Mouse (Mus musculus) intestine, embryonic 15.5 days (tissue): ENCODE measurements around the gene Sh3d21. TPM values are rescaled to one million over a fixed set of nuclear protein-coding genes. Genes with fewer than 3 reads are reported as not detected.

Experiments
- ATAC-seq: fragments of 200-750 bp; cut with Nextera tagmentation; 2 replicates; pipeline ENCODE4 v1.8.0; 2017; ENCODE audit warnings: moderate TSS enrichment, moderate library complexity
- H3K27ac ChIP-seq: fragments of 300-500 bp; sonication (generic); 2 replicates; pipeline ENCODE4 v1.5.1; 2015; ENCODE audit warnings: mild to moderate bottlenecking, inconsistent platforms
- H3K27me3 ChIP-seq: fragments of 300-500 bp; sonication (generic); replicated peaks from 2 replicates; pipeline ENCODE4 v1.6.1; 2015; ENCODE audit warnings: inconsistent platforms
- H3K36me3 ChIP-seq: fragments of 300-500 bp; sonication (generic); 2 replicates; pipeline ENCODE4 v1.6.1; 2015; ENCODE audit warnings: inconsistent platforms
- H3K4me1 ChIP-seq: fragments of 300-500 bp; sonication (generic); replicated peaks from 2 replicates; pipeline ENCODE4 v1.6.1; 2015; ENCODE audit warnings: inconsistent platforms
- H3K4me2 ChIP-seq: fragments of 300-500 bp; sonication (generic); replicated peaks from 2 replicates; pipeline ENCODE4 v1.6.1; 2015; ENCODE audit warnings: mild to moderate bottlenecking, inconsistent platforms
- H3K4me3 ChIP-seq: fragments of 300-500 bp; sonication (generic); replicated peaks from 2 replicates; pipeline ENCODE4 v1.5.1; 2015; ENCODE audit warnings: inconsistent platforms
- H3K9ac ChIP-seq: fragments of 300-500 bp; sonication (generic); 2 replicates; pipeline ENCODE4 v1.6.1; 2015; ENCODE audit warnings: inconsistent platforms
- H3K9me3 ChIP-seq: fragments of 300-500 bp; sonication (generic); 2 replicates; pipeline ENCODE4 v1.6.1; 2016; ENCODE audit warnings: inconsistent platforms
- WGBS: fragments of 180-500 bp; shearing (Covaris S2); methylation state at CpG from one replicate; pipeline ENCODE4 v1.1.7; 2015; 5-methylcytosine and 5-hydroxymethylcytosine counted together
- polyA plus RNA-seq: library from polyadenylated mRNA; unstranded; fragments of >200 nt; fragmentation: Nextera tagmentation; extraction: Ambion mirVana; gene quantifications from 2 replicates; pipeline ENCODE4 v1.2.1, GENCODE M21; 2015

Gene Sh3d21
- polyA plus RNA-seq, 1 experiment from 2014 or later = 12.9 TPM

- H3K4me1 ChIP-seq = peaks cover 16% of the 10 kb centered on the region
- H3K4me3 ChIP-seq = no peak overlapping the region
- no peaks in the 10 kb centered on the region for H3K9me3 ChIP-seq
- 87% methylated on average over 9 of the region's 9 CpGs for WGBS
- H3K27ac ChIP-seq = no peak overlapping the region
- ATAC-seq = no peak
- no peaks in the 10 kb centered on the region for H3K36me3 ChIP-seq
- no peak overlapping the region for H3K9ac ChIP-seq
- no peaks in the 10 kb centered on the region for H3K27me3 ChIP-seq
- no peak overlapping the region for H3K4me2 ChIP-seq
Observed at GRCm38 (mm10) chr4:126115411-126115810, 47.9 kb downstream of the Sh3d21 start.

- Histone ChIP-seq H3K27ac (no peak overlapping the region), H3K4me3 (no peak overlapping the region), H3K27me3 (no peaks in the 10 kb centered on the region), H3K36me3 (no peaks in the 10 kb centered on the region), H3K4me1 (peaks cover 27% of the 10 kb centered on the region), H3K4me2 (no peak overlapping the region), H3K9ac (no peak overlapping the region), H3K9me3 (no peaks in the 10 kb centered on the region)
- 23% methylated on average over 6 of the region's 6 CpGs for WGBS
- ATAC-seq = no peak
Observed at GRCm38 (mm10) chr4:126113943-126114342, 49.3 kb downstream of the Sh3d21 start.

GRCm38 (mm10) chr4:126113243-126113642, 50.0 kb downstream of the Sh3d21 start:
- WGBS = 74% methylated on average over 4 of the region's 4 CpGs
- peaks cover 34% of the 10 kb centered on the region for H3K4me1 ChIP-seq
- H3K27me3 ChIP-seq = no peaks in the 10 kb centered on the region
- no peak overlapping the region for H3K4me3 ChIP-seq
- H3K9ac ChIP-seq = no peak overlapping the region
- no peak overlapping the region for H3K27ac ChIP-seq
- ATAC-seq = no peak
- no peaks in the 10 kb centered on the region for H3K9me3 ChIP-seq
- no peak overlapping the region for H3K4me2 ChIP-seq
- no peaks in the 10 kb centered on the region for H3K36me3 ChIP-seq

GRCm38 (mm10) chr4:126111153-126111549, 52.1 kb downstream of the Sh3d21 start:
- no peaks in the 10 kb centered on the region for H3K36me3 ChIP-seq
- peak overlapping the region; percentile 43 for H3K4me2 ChIP-seq
- H3K4me3 ChIP-seq = no peak overlapping the region
- 0 out of 2 replicates have a peak, but pooled peaks have one; percentile 12 for ATAC-seq
- H3K9ac ChIP-seq = no peak overlapping the region
- peak overlapping the region; percentile 88 for H3K27ac ChIP-seq
- WGBS = 27% methylated on average over 7 of the region's 7 CpGs
- no peaks in the 10 kb centered on the region for H3K9me3 ChIP-seq
- H3K27me3 ChIP-seq = no peaks in the 10 kb centered on the region
- peaks cover 39% of the 10 kb centered on the region for H3K4me1 ChIP-seq

- ATAC-seq = peak; percentile 83
- no peaks in the 10 kb centered on the region for H3K27me3 ChIP-seq
- H3K4me3 ChIP-seq = no peak overlapping the region
- no peaks in the 10 kb centered on the region for H3K36me3 ChIP-seq
- H3K4me1 ChIP-seq = peaks cover 45% of the 10 kb centered on the region
- H3K9me3 ChIP-seq = no peaks in the 10 kb centered on the region
- H3K9ac ChIP-seq = peak overlapping the region; percentile 10; the same call in 1 of the 2 replicates
- peak overlapping the region; percentile 43 for H3K4me2 ChIP-seq
- WGBS = 17% methylated on average over 12 of the region's 12 CpGs
- H3K27ac ChIP-seq = peak overlapping the region; percentile 88
Observed at GRCm38 (mm10) chr4:126110374-126111152, 52.7 kb downstream of the Sh3d21 start.

GRCm38 (mm10) chr4:126109613-126110373, 53.5 kb downstream of the Sh3d21 start:
- no peak for ATAC-seq

GRCm38 (mm10) chr4:126108061-126108740, 55.1 kb downstream of the Sh3d21 start:
- H3K36me3 ChIP-seq = no peaks in the 10 kb centered on the region
- H3K4me1 ChIP-seq = peaks cover 51% of the 10 kb centered on the region
- WGBS = 67% methylated on average over 8 of the region's 8 CpGs
- no peak for ATAC-seq
- no peak overlapping the region for H3K27ac ChIP-seq
- no peak overlapping the region for H3K9ac ChIP-seq
- H3K4me3 ChIP-seq = no peak overlapping the region
- no peak overlapping the region for H3K4me2 ChIP-seq
- no peaks in the 10 kb centered on the region for H3K9me3 ChIP-seq
- no peaks in the 10 kb centered on the region for H3K27me3 ChIP-seq

More at GRCm38 (mm10) chr4:126109613-126110373, 53.5 kb downstream of the Sh3d21 start:
- Histone ChIP-seq H3K9me3 (no peaks in the 10 kb centered on the region), H3K27ac (peak overlapping the region; percentile 88), H3K9ac (no peak overlapping the region; the same call in 1 of the 2 replicates), H3K27me3 (no peaks in the 10 kb centered on the region), H3K4me1 (peaks cover 53% of the 10 kb centered on the region), H3K4me3 (no peak overlapping the region), H3K4me2 (peak overlapping the region; percentile 43), H3K36me3 (no peaks in the 10 kb centered on the region)
- 65% methylated on average over 10 of the region's 10 CpGs for WGBS

GRCm38 (mm10) chr4:126105131-126105783, 58.0 kb downstream of the Sh3d21 start:
- no peaks in the 10 kb centered on the region for H3K9me3 ChIP-seq
- no peaks in the 10 kb centered on the region for H3K27me3 ChIP-seq
- H3K4me3 ChIP-seq = peak overlapping the region; percentile 81
- no peak for ATAC-seq
- no peak overlapping the region for H3K9ac ChIP-seq
- H3K27ac ChIP-seq = no peak overlapping the region; the same call in 1 of the 2 replicates
- H3K36me3 ChIP-seq = no peaks in the 10 kb centered on the region
- 67% methylated on average over 7 of the region's 7 CpGs for WGBS
- peaks cover 46% of the 10 kb centered on the region for H3K4me1 ChIP-seq
- peak overlapping the region; percentile 88 for H3K4me2 ChIP-seq

GRCm38 (mm10) chr4:126104261-126105075, 58.8 kb downstream of the Sh3d21 start:
- H3K9ac ChIP-seq = peak overlapping the region; percentile 76
- no peaks in the 10 kb centered on the region for H3K27me3 ChIP-seq
- peak overlapping the region; percentile 70 for H3K27ac ChIP-seq
- H3K4me1 ChIP-seq = peaks cover 40% of the 10 kb centered on the region
- no peaks in the 10 kb centered on the region for H3K9me3 ChIP-seq
- H3K4me3 ChIP-seq = peak overlapping the region; percentile 81
- ATAC-seq = peak; percentile 28
- H3K4me2 ChIP-seq = peak overlapping the region; percentile 88
- WGBS = 2% methylated on average over 33 of the region's 34 CpGs
- no peaks in the 10 kb centered on the region for H3K36me3 ChIP-seq

GRCm38 (mm10) chr4:126103590-126104068, 59.7 kb downstream of the Sh3d21 start, which contains the start of gene Stk40:
TSS of gene Stk40 (plus strand) at chr4:126103957.
- peak within 1 kb of the TSS; percentile 88 for H3K4me2 ChIP-seq
- no peaks in the 10 kb centered on the region for H3K9me3 ChIP-seq
- no peaks in the 10 kb centered on the region for H3K36me3 ChIP-seq
- peaks cover 38% of the 10 kb centered on the region for H3K4me1 ChIP-seq
- WGBS = 1% methylated on average over 33 of the region's 34 CpGs
- ATAC-seq = peak; percentile 97
- H3K4me3 ChIP-seq = peak within 1 kb of the TSS; percentile 81
- H3K9ac ChIP-seq = peak within 1 kb of the TSS; percentile 76
- H3K27me3 ChIP-seq = no peaks in the 10 kb centered on the region
- peak within 1 kb of the TSS; percentile 91 for H3K27ac ChIP-seq

GRCm38 (mm10) chr4:126103057-126103581, 60.2 kb downstream of the Sh3d21 start:
- peak overlapping the region; percentile 91 for H3K27ac ChIP-seq
- no peaks in the 10 kb centered on the region for H3K27me3 ChIP-seq
- H3K9me3 ChIP-seq = no peaks in the 10 kb centered on the region
- H3K4me2 ChIP-seq = peak overlapping the region; percentile 77
- ATAC-seq = peak; percentile 90
- peak overlapping the region; percentile 81 for H3K4me3 ChIP-seq
- peaks cover 33% of the 10 kb centered on the region for H3K4me1 ChIP-seq
- H3K9ac ChIP-seq = peak overlapping the region; percentile 30; the same call in 1 of the 2 replicates
- WGBS = under 1% methylated on average over 15 of the region's 15 CpGs
- H3K36me3 ChIP-seq = no peaks in the 10 kb centered on the region
